Mouse (Mus musculus) liver, adult 2 months (tissue): ENCODE data around the gene Atp6v1e1.

Source experiments
- CTCF ChIP-seq: fragments of 200-500 bp; IDR thresholded peaks from 2 replicates; pipeline ENCODE4 v1.5.1; 2011; ENCODE audit warnings: low read depth, low read length, control low read depth
- POLR2A ChIP-seq: fragments of 200-500 bp; IDR thresholded peaks from 2 replicates; pipeline ENCODE4 v1.6.1; 2011; ENCODE audit warnings: low read length, control low read depth; ENCODE audit not compliant: insufficient read depth; ENCODE audit errors: extremely low read depth

- TF ChIP-seq CTCF = no peak
- no peak for TF ChIP-seq POLR2A
Observed at GRCm38 (mm10) chr6:120830866-120831608, 8.4 kb upstream of the Atp6v1e1 start.
